Mouse (Mus musculus): ENCODE results near the gene Tmem8b. TPM values are rescaled to one million over a fixed set of nuclear protein-coding genes. Genes with fewer than 3 reads are reported as not detected.

Tmem8b gene
- polyA plus RNA-seq (2014; fragmentation: Illumina TruSeq; extraction: RNeasy Lipid Tissue Mini Kit (QIAGEN cat#74804); ENCODE audit: low read depth, low replicate concordance): 18.3 TPM

GRCm38 (mm10) chr4:43668782-43669427, at the start of gene Tmem8b, which contains the start of gene Fam221b:
TSS of gene Tmem8b (plus strand) at chr4:43668971.
TSS of gene Fam221b (minus strand) at chr4:43669145.

GRCm38 (mm10) chr4:43631046-43631955, 37.5 kb upstream of the Tmem8b start, which contains the start of gene Npr2:
TSS of gene Npr2 (plus strand) at chr4:43631935.

GRCm38 (mm10) chr4:43653161-43654015, 15.4 kb upstream of the Tmem8b start, which contains the start of gene Spag8:
TSS of gene Spag8 (minus strand) at chr4:43653594.

GRCm38 (mm10) chr4:43656339-43657109, 12.2 kb upstream of the Tmem8b start, which contains the start of gene Hint2:
TSS of gene Hint2 (minus strand) at chr4:43656466.

GRCm38 (mm10) chr4:43700707-43701106, 31.9 kb downstream of the Tmem8b start, which contains the start of gene Olfr70:
TSS of gene Olfr70 (minus strand) at chr4:43700807.

GRCm38 (mm10) chr4:43709869-43710268, 41.1 kb downstream of the Tmem8b start, which contains the start of gene Olfr71:
TSS of gene Olfr71 (minus strand) at chr4:43710255.

GRCm38 (mm10) chr4:43726995-43727394, 58.2 kb downstream of the Tmem8b start, which contains the start of gene Hrct1:
TSS of gene Hrct1 (plus strand) at chr4:43727188.

GRCm38 (mm10) chr4:43729794-43730550, 61.2 kb downstream of the Tmem8b start, which contains the start of gene Spaar:
TSS of gene Spaar (plus strand) at chr4:43730034.

Other genes starting within 250 kb of the Tmem8b start
- gene Fam166b, start 239.8 kb upstream of the Tmem8b start, polyA plus RNA-seq (2014; fragmentation: Illumina TruSeq; extraction: RNeasy Lipid Tissue Mini Kit (QIAGEN cat#74804); ENCODE audit: low read depth, low replicate concordance): not detected
- 33.9 TPM for gene Tesk1, start 227.0 kb upstream of the Tmem8b start, polyA plus RNA-seq (2014; fragmentation: Illumina TruSeq; extraction: RNeasy Lipid Tissue Mini Kit (QIAGEN cat#74804); ENCODE audit: low read depth, low replicate concordance)
- gene Cd72, start 214.3 kb upstream of the Tmem8b start, polyA plus RNA-seq (2014; fragmentation: Illumina TruSeq; extraction: RNeasy Lipid Tissue Mini Kit (QIAGEN cat#74804); ENCODE audit: low read depth, low replicate concordance): 2.3 TPM
- not detected for gene Sit1, start 185.2 kb upstream of the Tmem8b start, polyA plus RNA-seq (2014; fragmentation: Illumina TruSeq; extraction: RNeasy Lipid Tissue Mini Kit (QIAGEN cat#74804); ENCODE audit: low read depth, low replicate concordance)
- gene Ccdc107, start 176.1 kb upstream of the Tmem8b start, polyA plus RNA-seq (2014; fragmentation: Illumina TruSeq; extraction: RNeasy Lipid Tissue Mini Kit (QIAGEN cat#74804); ENCODE audit: low read depth, low replicate concordance): 48.0 TPM
- gene Arhgef39, start 169.3 kb upstream of the Tmem8b start, polyA plus RNA-seq (2014; fragmentation: Illumina TruSeq; extraction: RNeasy Lipid Tissue Mini Kit (QIAGEN cat#74804); ENCODE audit: low read depth, low replicate concordance): 1.3 TPM
- 0.92 TPM for gene Car9, start 162.0 kb upstream of the Tmem8b start, polyA plus RNA-seq (2014; fragmentation: Illumina TruSeq; extraction: RNeasy Lipid Tissue Mini Kit (QIAGEN cat#74804); ENCODE audit: low read depth, low replicate concordance)
- gene Tpm2, start 145.2 kb upstream of the Tmem8b start, polyA plus RNA-seq (2014; fragmentation: Illumina TruSeq; extraction: RNeasy Lipid Tissue Mini Kit (QIAGEN cat#74804); ENCODE audit: low read depth, low replicate concordance): 82.5 TPM
- 32.4 TPM for gene Creb3, start 106.6 kb upstream of the Tmem8b start, polyA plus RNA-seq (2014; fragmentation: Illumina TruSeq; extraction: RNeasy Lipid Tissue Mini Kit (QIAGEN cat#74804); ENCODE audit: low read depth, low replicate concordance)
- gene Tln1, start 106.3 kb upstream of the Tmem8b start, polyA plus RNA-seq (2014; fragmentation: Illumina TruSeq; extraction: RNeasy Lipid Tissue Mini Kit (QIAGEN cat#74804); ENCODE audit: low read depth, low replicate concordance): 51.7 TPM
- gene Rgp1, start 90.3 kb upstream of the Tmem8b start, polyA plus RNA-seq (2014; fragmentation: Illumina TruSeq; extraction: RNeasy Lipid Tissue Mini Kit (QIAGEN cat#74804); ENCODE audit: low read depth, low replicate concordance): 28.1 TPM
- 17.7 TPM for gene Gba2, start 90.1 kb upstream of the Tmem8b start, polyA plus RNA-seq (2014; fragmentation: Illumina TruSeq; extraction: RNeasy Lipid Tissue Mini Kit (QIAGEN cat#74804); ENCODE audit: low read depth, low replicate concordance)
- not detected for gene Msmp, start 84.5 kb upstream of the Tmem8b start, polyA plus RNA-seq (2014; fragmentation: Illumina TruSeq; extraction: RNeasy Lipid Tissue Mini Kit (QIAGEN cat#74804); ENCODE audit: low read depth, low replicate concordance)
- 50.9 TPM for gene Npr2, start 37.0 kb upstream of the Tmem8b start, polyA plus RNA-seq (2014; fragmentation: Illumina TruSeq; extraction: RNeasy Lipid Tissue Mini Kit (QIAGEN cat#74804); ENCODE audit: low read depth, low replicate concordance)
- not detected for gene Spag8, start 15.4 kb upstream of the Tmem8b start, polyA plus RNA-seq (2014; fragmentation: Illumina TruSeq; extraction: RNeasy Lipid Tissue Mini Kit (QIAGEN cat#74804); ENCODE audit: low read depth, low replicate concordance)
- 196 TPM for gene Hint2, start 12.5 kb upstream of the Tmem8b start, polyA plus RNA-seq (2014; fragmentation: Illumina TruSeq; extraction: RNeasy Lipid Tissue Mini Kit (QIAGEN cat#74804); ENCODE audit: low read depth, low replicate concordance)
- gene Fam221b, start 174 bp downstream of the Tmem8b start, polyA plus RNA-seq (2014; fragmentation: Illumina TruSeq; extraction: RNeasy Lipid Tissue Mini Kit (QIAGEN cat#74804); ENCODE audit: low read depth, low replicate concordance): 0.42 TPM
- gene Olfr70, start 31.8 kb downstream of the Tmem8b start, polyA plus RNA-seq (2014; fragmentation: Illumina TruSeq; extraction: RNeasy Lipid Tissue Mini Kit (QIAGEN cat#74804); ENCODE audit: low read depth, low replicate concordance): not detected
- not detected for gene Olfr71, start 41.3 kb downstream of the Tmem8b start, polyA plus RNA-seq (2014; fragmentation: Illumina TruSeq; extraction: RNeasy Lipid Tissue Mini Kit (QIAGEN cat#74804); ENCODE audit: low read depth, low replicate concordance)
- gene Hrct1, start 58.2 kb downstream of the Tmem8b start, polyA plus RNA-seq (2014; fragmentation: Illumina TruSeq; extraction: RNeasy Lipid Tissue Mini Kit (QIAGEN cat#74804); ENCODE audit: low read depth, low replicate concordance): 6.5 TPM
- gene Spaar, start 61.1 kb downstream of the Tmem8b start, polyA plus RNA-seq (2014; fragmentation: Illumina TruSeq; extraction: RNeasy Lipid Tissue Mini Kit (QIAGEN cat#74804); ENCODE audit: low read depth, low replicate concordance): 5.6 TPM
- not detected for gene Olfr159, start 102.0 kb downstream of the Tmem8b start, polyA plus RNA-seq (2014; fragmentation: Illumina TruSeq; extraction: RNeasy Lipid Tissue Mini Kit (QIAGEN cat#74804); ENCODE audit: low read depth, low replicate concordance)
- not detected for gene Olfr156, start 154.9 kb downstream of the Tmem8b start, polyA plus RNA-seq (2014; fragmentation: Illumina TruSeq; extraction: RNeasy Lipid Tissue Mini Kit (QIAGEN cat#74804); ENCODE audit: low read depth, low replicate concordance)
- not detected for gene Olfr157, start 171.2 kb downstream of the Tmem8b start, polyA plus RNA-seq (2014; fragmentation: Illumina TruSeq; extraction: RNeasy Lipid Tissue Mini Kit (QIAGEN cat#74804); ENCODE audit: low read depth, low replicate concordance)
- gene Olfr155, start 182.6 kb downstream of the Tmem8b start, polyA plus RNA-seq (2014; fragmentation: Illumina TruSeq; extraction: RNeasy Lipid Tissue Mini Kit (QIAGEN cat#74804); ENCODE audit: low read depth, low replicate concordance): not detected
- gene Reck, start 206.6 kb downstream of the Tmem8b start, polyA plus RNA-seq (2014; fragmentation: Illumina TruSeq; extraction: RNeasy Lipid Tissue Mini Kit (QIAGEN cat#74804); ENCODE audit: low read depth, low replicate concordance): 5.3 TPM

Data from heart, adult 10 weeks (tissue).